Mouse (Mus musculus) hindbrain, postnatal 0 days (tissue): ENCODE measurements around the gene Rab23. TPM values are rescaled to one million over a fixed set of nuclear protein-coding genes. Genes with fewer than 3 reads are reported as not detected.

Experiments
- ATAC-seq: fragments of 200-750 bp; cut with Nextera tagmentation; 2 replicates; pipeline ENCODE4 v1.8.0; 2017; ENCODE audit warnings: mild to moderate bottlenecking, moderate TSS enrichment, moderate library complexity
- DNase-seq: peaks from one replicate; pipeline ENCODE4 v3.0.0-alpha.2; 2015; ENCODE audit warnings: low spot score
- H3K27ac ChIP-seq: fragments of 300-500 bp; sonication (generic); 2 replicates; pipeline ENCODE4 v1.5.1; 2014; ENCODE audit warnings: mild to moderate bottlenecking
- H3K27me3 ChIP-seq: fragments of 300-500 bp; sonication (generic); 2 replicates; pipeline ENCODE4 v1.6.1; 2014; ENCODE audit warnings: low read length, mixed read lengths; ENCODE audit not compliant: insufficient read depth
- H3K36me3 ChIP-seq: fragments of 300-500 bp; sonication (generic); 2 replicates; pipeline ENCODE4 v1.6.1; 2014; ENCODE audit warnings: low read length, mixed read lengths; ENCODE audit not compliant: insufficient read depth
- H3K4me1 ChIP-seq: fragments of 300-500 bp; sonication (generic); 2 replicates; pipeline ENCODE4 v1.6.1; 2014; ENCODE audit warnings: antibody characterized with exemption, low read length, mixed read lengths; ENCODE audit not compliant: insufficient read depth
- H3K4me2 ChIP-seq: fragments of 300-500 bp; sonication (generic); 2 replicates; pipeline ENCODE4 v1.6.1; 2014; ENCODE audit warnings: low read depth, mild to moderate bottlenecking, low read length, moderate library complexity, mixed read lengths
- H3K4me3 ChIP-seq: fragments of 300-500 bp; sonication (generic); 2 replicates; pipeline ENCODE4 v1.5.1; 2014; ENCODE audit warnings: low read length
- H3K9ac ChIP-seq: fragments of 300-500 bp; sonication (generic); replicated peaks from 2 replicates; pipeline ENCODE4 v1.6.1; 2014; ENCODE audit warnings: mild to moderate bottlenecking, low read length, moderate library complexity, mixed read lengths
- H3K9me3 ChIP-seq: fragments of 300-500 bp; sonication (generic); 2 replicates; pipeline ENCODE4 v1.6.1; 2016; ENCODE audit warnings: low read length, mixed read lengths
- CTCF ChIP-seq: IDR thresholded peaks from 2 replicates; pipeline ENCODE4 v1.5.1; 2016; ENCODE audit warnings: antibody characterized with exemption, control low read depth, low read depth
- WGBS: fragments of 180-500 bp; shearing (Covaris S2); extraction: QIAGEN DNeasy Blood & Tissue Kit; methylation state at CpG from one replicate; pipeline ENCODE4 v1.1.7; 2014; 5-methylcytosine and 5-hydroxymethylcytosine counted together
- polyA plus RNA-seq: library from polyadenylated mRNA; unstranded; fragments of >200 nt; fragmentation: Nextera tagmentation; extraction: Ambion mirVana; gene quantifications from 2 replicates; pipeline ENCODE4 v1.2.1, GENCODE M21; 2015
- total RNA-seq: library from RNA; depleted of rRNA; stranded (reverse); fragments of >200 nt; gene quantifications from 2 replicates; pipeline ENCODE4 v1.2.3, GENCODE M21; 2014

Gene Rab23
- total and polyA plus RNA-seq, 2 experiments from 2014 or later, result 9.0 to 24.9 TPM

DNA sequence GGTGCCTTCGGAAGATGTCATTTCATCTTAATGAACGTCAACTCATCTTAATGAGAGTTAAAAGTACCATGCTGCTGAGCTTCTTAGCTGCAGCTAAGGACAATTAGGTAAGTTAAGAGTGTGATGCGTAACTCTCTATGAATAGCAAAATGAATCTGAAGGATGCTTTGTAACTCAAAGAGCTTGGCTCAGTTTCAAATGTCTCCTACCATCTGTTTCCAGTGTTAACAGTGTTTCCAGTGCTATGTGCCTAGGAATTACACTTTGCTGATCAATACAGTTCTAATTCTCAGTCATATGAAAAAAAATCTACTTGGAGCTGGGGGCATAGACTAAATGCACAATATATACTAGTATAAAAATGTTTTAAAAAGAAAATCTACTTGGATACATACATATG is 18.4 kb upstream of the Rab23 start:
- H3K9ac ChIP-seq, result no peak overlapping the region
- no peaks in the 10 kb centered on the region for H3K4me1 ChIP-seq
- DNase-seq (peak; percentile 20), ATAC-seq (no peak)
- no peak overlapping the region for H3K27ac ChIP-seq
- no peak overlapping the region for H3K4me3 ChIP-seq
- no peak for TF ChIP-seq CTCF
- H3K4me2 ChIP-seq, result no peak overlapping the region
- H3K9me3 ChIP-seq, result no peaks in the 10 kb centered on the region
- H3K36me3 ChIP-seq, result no peaks in the 10 kb centered on the region
- 69% methylated on average over 3 of the region's 3 CpGs for WGBS
- no peaks in the 10 kb centered on the region for H3K27me3 ChIP-seq

DNA sequence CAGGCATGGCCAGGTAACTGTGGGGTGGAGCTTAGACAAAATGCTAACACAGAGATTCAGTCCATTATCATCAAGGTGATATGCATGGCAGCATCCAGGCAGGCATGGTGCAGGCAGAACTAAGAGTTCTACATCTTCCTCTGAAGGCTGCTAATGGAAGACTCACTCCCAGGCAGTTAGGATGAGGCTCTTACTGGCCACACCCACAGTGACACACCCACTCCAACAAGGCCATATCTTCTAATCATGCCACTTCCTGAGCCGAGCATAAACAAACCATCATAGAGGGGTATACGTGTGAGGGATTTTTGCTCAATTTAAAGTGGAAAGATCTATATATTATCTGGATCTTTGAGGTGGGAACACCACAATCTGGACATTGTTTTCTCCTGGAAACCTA is 10.1 kb upstream of the Rab23 start:
- H3K9ac ChIP-seq, result no peak overlapping the region
- 78% methylated on average over 2 of the region's 2 CpGs for WGBS
- DNase-seq, result no peak
- no peak overlapping the region for H3K27ac ChIP-seq
- no peaks in the 10 kb centered on the region for H3K36me3 ChIP-seq
- no peak overlapping the region for H3K4me3 ChIP-seq
- no peak for TF ChIP-seq CTCF
- H3K4me1 ChIP-seq, result no peaks in the 10 kb centered on the region
- no peak for ATAC-seq
- no peaks in the 10 kb centered on the region for H3K9me3 ChIP-seq
- no peaks in the 10 kb centered on the region for H3K27me3 ChIP-seq
- H3K4me2 ChIP-seq, result no peak overlapping the region

- H3K4me2 ChIP-seq, result no peak overlapping the region
- no peaks in the 10 kb centered on the region for H3K9me3 ChIP-seq
- TF ChIP-seq CTCF, result no peak
- ATAC-seq, result no peak
- H3K27me3 ChIP-seq, result no peaks in the 10 kb centered on the region
- no peaks in the 10 kb centered on the region for H3K36me3 ChIP-seq
- no peak for DNase-seq
- no peak overlapping the region for H3K27ac ChIP-seq
- H3K9ac ChIP-seq, result no peak overlapping the region
- 92% methylated on average over 5 of the region's 5 CpGs for WGBS
- H3K4me3 ChIP-seq, result no peak overlapping the region
- no peaks in the 10 kb centered on the region for H3K4me1 ChIP-seq
These were observed 7.7 kb upstream of the Rab23 start for GRCm38 (mm10) chr1:33712026-33712425.

- Histone ChIP-seq H3K4me3 (no peak overlapping the region), H3K9ac (no peak overlapping the region), H3K9me3 (no peaks in the 10 kb centered on the region), H3K36me3 (no peaks in the 10 kb centered on the region), H3K4me1 (no peaks in the 10 kb centered on the region), H3K4me2 (0 out of 2 replicates have a peak overlapping the region, but pooled peaks have one; percentile 28), H3K27ac (no peak overlapping the region), H3K27me3 (no peaks in the 10 kb centered on the region)
- no peak for TF ChIP-seq CTCF
- 4% methylated on average over 10 of the region's 10 CpGs for WGBS
- ATAC-seq (no peak), DNase-seq (peak; percentile 10)
These were observed 4.9 kb upstream of the Rab23 start for GRCm38 (mm10) chr1:33714796-33715195.

DNA sequence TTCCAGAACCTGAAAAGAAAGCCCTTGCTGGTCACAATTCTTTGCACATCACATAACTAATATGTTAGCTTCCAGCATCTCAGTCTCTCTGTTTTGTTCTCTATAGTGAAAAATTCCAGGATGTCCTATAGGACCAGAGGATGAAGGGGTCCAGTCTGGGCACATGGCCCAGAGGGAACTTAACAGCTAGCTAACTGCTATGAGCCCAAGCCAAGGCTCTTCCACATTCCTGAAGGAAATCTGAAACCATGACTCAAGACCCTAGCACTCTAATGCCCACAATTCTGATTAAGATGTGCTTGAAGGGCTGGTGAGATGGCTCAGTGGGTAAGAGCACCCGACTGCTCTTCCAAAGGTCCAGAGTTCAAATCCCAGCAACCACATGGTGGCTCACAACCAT is 2.1 kb upstream of the Rab23 start:
- WGBS, result 90% methylated on average over 1 of the region's 1 CpGs
- no peaks in the 10 kb centered on the region for H3K27me3 ChIP-seq
- no peak overlapping the region for H3K4me2 ChIP-seq
- peaks cover 4% of the 10 kb centered on the region; the same call in 1 of the 2 replicates for H3K4me1 ChIP-seq
- H3K4me3 ChIP-seq, result no peak overlapping the region
- no peak overlapping the region for H3K27ac ChIP-seq
- no peak for ATAC-seq
- DNase-seq, result no peak
- no peak overlapping the region for H3K9ac ChIP-seq
- H3K9me3 ChIP-seq, result no peaks in the 10 kb centered on the region
- no peak for TF ChIP-seq CTCF
- no peaks in the 10 kb centered on the region for H3K36me3 ChIP-seq

- TF ChIP-seq CTCF, result no peak
- ATAC-seq (peak; percentile 72), DNase-seq (no peak)
- Histone ChIP-seq H3K4me2 (peak overlapping the region; percentile 71), H3K27me3 (no peaks in the 10 kb centered on the region), H3K9ac (peak overlapping the region; percentile 84), H3K4me1 (peaks cover 4% of the 10 kb centered on the region; the same call in 1 of the 2 replicates), H3K9me3 (no peaks in the 10 kb centered on the region), H3K36me3 (peaks cover 18% of the 10 kb centered on the region), H3K4me3 (peak overlapping the region; percentile 70), H3K27ac (peak overlapping the region; percentile 90)
- under 1% methylated on average over 37 of the region's 41 CpGs for WGBS
These were observed 544 bp downstream of the Rab23 start for GRCm38 (mm10) chr1:33720231-33720630.

GRCm38 (mm10) chr1:33721020-33721419 is 1.3 kb downstream of the Rab23 start:
- Histone ChIP-seq H3K9ac (peak overlapping the region; percentile 84), H3K27me3 (no peaks in the 10 kb centered on the region), H3K4me3 (peak overlapping the region; percentile 70; the same call in 1 of the 2 replicates), H3K4me2 (peak overlapping the region; percentile 71), H3K36me3 (peaks cover 25% of the 10 kb centered on the region), H3K4me1 (peaks cover 4% of the 10 kb centered on the region; the same call in 1 of the 2 replicates), H3K9me3 (no peaks in the 10 kb centered on the region), H3K27ac (no peak overlapping the region)
- ATAC-seq (no peak), DNase-seq (no peak)
- TF ChIP-seq CTCF, result no peak
- WGBS, result 83% methylated on average over 7 of the region's 7 CpGs
